Mouse (Mus musculus) lung, postnatal 10 days (tissue): ENCODE data around the gene Cmtm2b.
"Not testable (repeated sequence)": the region's sequence is repeated elsewhere in the genome, so short reads cannot be mapped to it uniquely, and the experiment has no call there.

ENCODE experiments used
- DNase-seq: peaks from one replicate; pipeline ENCODE4 v3.0.0; 2021

The Cmtm2b gene

DNA sequence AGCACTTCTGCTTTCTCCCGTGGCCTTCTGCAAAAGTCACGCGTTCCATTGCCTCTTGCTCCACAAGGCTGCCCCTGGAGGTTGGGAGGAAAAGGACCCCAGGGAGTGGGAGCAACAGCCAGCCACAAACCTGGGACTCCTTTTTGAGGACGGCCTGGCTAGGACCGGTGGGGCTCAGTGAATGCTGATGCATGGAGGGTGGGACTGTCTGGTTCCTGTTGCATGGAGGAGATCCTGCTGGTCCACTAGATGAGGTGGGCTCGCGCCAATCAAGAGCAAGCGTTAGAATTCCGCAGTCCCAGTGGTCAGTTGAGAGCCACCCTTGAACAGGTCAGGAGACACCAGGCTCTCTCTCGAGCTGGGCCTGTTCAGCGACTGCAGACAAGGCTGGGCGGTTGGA, at the start of gene Cmtm2b:
Gene Cmtm2b, plus strand, starts transcription at position 301 of the 400 bp plus-strand sequence.
- DNase-seq = not testable (repeated sequence)

DNA sequence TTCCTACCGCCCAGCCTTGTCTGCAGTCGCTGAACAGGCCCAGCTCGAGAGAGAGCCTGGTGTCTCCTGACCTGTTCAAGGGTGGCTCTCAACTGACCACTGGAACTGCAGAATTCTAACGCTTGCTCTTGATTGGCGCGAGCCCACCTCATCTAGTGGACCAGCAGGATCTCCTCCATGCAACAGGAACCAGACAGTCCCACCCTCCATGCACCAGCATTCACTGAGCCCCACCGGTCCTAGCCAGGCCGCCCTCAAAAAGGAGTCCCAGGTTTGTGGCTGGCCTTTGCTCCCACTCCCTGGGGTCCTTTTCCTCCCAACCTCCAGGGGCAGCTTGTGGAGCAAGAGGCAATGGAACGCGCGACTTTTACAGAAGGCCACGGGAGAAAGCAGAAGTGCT, 28.9 kb upstream of the Cmtm2b start, which contains the start of gene Cmtm2a:
Gene Cmtm2a, minus strand, starts transcription at position 101 of the 400 bp plus-strand sequence.
- not testable (repeated sequence) for DNase-seq

DNA sequence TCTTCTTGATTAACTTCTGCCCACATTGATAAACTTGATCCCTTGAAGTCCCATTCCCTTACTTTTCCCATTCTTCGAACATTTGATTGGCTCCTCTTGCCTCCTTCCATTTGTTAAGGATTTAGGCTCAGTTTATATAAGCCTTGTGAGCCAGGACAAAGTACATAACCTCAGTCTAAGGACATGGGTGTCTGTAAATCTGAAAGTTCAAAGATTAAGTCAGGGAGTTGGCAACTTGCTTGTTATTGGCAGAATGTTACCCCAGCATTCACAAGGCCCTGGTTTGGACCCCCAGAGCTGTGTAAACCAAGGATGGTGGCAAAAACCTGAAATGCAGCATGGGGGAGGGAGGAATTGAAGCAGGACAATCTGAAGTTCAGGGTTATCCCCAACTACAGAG, 27.6 kb upstream of the Cmtm2b start:
- no peak for DNase-seq

DNA sequence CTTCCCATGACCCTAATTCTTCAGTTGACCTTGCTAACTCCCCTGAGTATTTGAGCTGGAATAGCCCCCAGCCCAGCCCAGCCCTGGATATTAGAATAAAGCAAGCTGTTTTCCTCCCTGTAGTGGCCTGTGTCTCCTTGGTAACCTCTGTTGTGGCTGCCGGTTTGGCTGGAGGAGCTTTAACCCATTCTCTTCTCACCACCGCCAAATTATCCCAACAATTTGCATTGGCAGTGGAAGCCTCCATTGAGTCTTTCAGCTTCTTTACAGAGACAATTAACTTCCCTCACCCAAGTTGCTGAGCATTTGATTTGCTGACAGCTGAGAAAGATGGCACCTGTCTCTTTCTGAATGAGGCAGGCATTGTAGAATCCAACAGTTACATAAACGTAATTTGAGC, 20.5 kb upstream of the Cmtm2b start:
- peak; percentile 5 for DNase-seq

- DNase-seq = not testable (repeated sequence)
Measured at GRCm38 (mm10) chr8:104302536-104302935, 19.5 kb upstream of the Cmtm2b start.

DNA sequence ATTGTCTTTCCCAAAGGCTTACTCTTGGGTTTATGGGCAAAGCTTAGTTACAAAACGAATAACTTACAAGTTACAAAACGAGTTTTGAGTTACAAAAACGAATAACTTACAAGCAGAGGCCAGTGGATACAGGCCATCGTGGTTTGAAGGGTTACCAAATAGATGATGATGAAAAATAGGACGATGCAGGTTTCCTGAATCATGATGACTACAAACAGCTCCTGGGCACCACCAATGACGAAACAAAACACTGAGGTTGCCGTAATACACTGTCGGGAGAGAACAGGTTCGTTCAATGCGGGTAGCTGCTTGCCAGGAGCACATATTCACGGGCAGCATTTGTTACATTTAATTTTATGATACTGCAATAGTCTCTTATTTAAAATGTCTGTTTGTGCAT, 17.1 kb upstream of the Cmtm2b start:
- DNase-seq = no peak

GRCm38 (mm10) chr8:104308341-104308740, 13.7 kb upstream of the Cmtm2b start:
- DNase-seq = not testable (repeated sequence)

- not testable (repeated sequence) for DNase-seq
Measured at GRCm38 (mm10) chr8:104309441-104310155, 12.4 kb upstream of the Cmtm2b start, which contains the start of the genes Gm45711 and Cmtm1. Gm45711 (minus strand) TSS chr8:104310081. Cmtm1 (minus strand) TSS chr8:104310145.

- DNase-seq = not testable (repeated sequence)
Measured at GRCm38 (mm10) chr8:104312023-104312422, 10.0 kb upstream of the Cmtm2b start.

DNA sequence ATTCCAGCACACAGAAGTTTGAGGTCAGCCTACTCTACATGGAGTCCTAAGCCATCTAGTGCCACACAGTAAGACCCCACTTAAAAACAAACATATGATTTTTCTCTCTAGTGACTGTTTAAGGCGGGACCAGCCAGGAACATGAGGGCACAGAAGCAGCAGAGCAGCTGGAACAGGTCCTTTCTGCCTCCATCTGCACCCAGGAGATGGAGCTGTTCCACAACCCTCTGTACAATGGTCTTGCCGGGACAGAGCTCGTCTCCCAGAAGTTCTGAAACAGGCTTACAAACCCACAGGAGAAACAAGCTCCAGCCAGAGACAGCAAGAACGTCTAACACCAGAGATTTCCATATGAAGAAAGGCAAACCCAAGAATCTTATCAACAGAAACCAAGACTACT, 8.7 kb upstream of the Cmtm2b start:
- DNase-seq = peak; percentile 68

- not testable (repeated sequence) for DNase-seq
Measured at GRCm38 (mm10) chr8:104321267-104321666, 763 bp upstream of the Cmtm2b start, which contains the start of gene Gm11020. Gm11020 (plus strand) TSS chr8:104321567.

- no peak for DNase-seq
Measured at GRCm38 (mm10) chr8:104332665-104333631, 10.9 kb downstream of the Cmtm2b start.

- DNase-seq = no peak
Measured at GRCm38 (mm10) chr8:104333786-104334185, 11.8 kb downstream of the Cmtm2b start.

DNA sequence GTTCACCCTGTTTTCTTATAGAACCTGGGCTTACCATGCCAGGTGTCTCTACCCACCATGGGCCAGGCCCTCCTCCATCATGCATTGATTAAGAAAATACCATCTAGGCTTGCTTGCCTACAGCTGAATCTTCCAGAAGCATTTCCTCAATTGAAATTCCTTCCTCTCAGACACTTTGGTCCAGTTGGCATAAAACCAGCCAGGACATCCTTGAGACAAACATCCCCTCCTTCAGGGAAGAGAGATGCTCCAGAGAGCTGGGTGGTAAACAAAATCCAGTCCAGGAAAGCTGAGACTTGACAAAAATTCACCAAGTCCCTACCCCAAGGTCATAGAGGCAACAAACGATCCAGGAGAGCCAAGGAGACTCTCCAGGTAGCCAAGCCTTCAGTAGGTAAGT, 12.2 kb downstream of the Cmtm2b start:
- peak; percentile 52 for DNase-seq

DNA sequence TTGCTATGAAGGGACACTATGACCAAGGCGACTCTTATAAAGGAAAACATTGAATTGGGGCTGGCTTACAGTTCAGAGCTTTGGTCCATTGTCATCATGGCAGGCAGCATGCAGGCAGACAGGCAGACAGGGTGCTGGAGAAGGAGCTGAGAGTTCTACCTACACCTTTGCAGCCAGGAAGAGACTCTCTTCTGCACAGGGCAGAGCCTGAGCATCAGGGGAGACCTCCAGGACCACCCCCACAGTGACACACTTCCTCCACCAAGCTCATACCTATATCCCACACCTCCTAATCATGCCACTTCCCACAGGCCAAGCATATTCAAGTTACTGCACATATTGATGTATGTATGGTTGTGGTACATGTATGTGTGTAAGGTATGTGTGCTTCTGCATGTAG, 14.8 kb downstream of the Cmtm2b start:
- DNase-seq = no peak

DNA sequence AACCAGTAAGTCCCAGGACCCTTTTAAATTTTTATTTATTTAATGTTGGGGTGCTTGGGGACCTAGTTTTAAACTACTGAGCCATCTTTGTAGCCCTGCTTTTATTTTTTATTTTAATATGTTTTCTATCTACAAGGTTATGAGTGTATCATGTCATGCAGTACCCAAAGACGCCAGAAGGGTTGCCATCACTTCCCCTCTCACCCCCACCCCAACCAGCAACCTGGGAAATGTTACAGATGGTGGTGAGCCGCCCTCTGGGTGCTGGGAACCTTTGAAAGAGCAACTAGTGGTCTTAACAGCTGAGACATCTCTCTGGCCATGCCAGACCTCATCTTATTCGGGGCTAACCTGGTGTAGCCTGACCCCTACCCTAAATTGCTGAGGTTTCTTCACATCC, 15.9 kb downstream of the Cmtm2b start:
- no peak for DNase-seq

DNA sequence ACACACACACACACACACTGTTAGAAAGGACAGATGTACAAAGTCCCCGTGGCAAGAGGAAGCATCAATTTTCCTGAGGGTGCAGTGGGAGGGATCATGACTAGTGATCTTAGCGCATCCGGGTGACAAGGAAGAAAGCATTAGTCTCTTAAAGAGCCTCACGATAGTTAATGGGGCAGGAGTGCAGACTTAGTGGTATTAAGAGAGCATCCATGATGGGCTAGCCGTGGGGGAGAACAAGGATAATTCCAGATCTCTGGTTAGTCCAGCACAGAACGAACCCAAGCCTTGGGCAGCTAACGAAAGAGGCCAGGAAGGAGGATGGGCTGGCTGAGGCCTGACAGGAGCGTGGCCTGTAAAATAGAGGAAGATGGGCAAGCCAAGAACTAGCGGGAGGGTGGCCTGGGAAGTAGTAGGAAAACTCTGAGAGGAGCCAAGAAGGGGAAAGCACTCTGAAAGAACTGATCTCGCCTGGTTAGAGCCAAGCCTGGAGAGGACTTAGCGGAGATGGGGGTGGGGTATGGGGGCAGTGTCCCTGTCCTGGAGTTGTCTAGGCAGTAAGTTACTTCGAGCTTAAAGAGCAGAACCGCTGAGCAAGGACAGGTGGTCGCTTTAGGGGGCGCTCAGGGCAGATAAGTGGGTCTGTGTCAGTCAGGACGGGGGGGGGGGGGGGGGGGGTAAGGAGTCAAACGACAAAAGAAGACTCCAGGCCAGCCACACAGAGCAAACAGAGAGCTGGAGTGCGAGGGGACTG, 17.4 kb downstream of the Cmtm2b start, which contains the start of gene Cmtm3:
Gene Cmtm3, plus strand, starts transcription at position 182 of the 754 bp plus-strand sequence.
- peak; percentile 76 for DNase-seq

DNA sequence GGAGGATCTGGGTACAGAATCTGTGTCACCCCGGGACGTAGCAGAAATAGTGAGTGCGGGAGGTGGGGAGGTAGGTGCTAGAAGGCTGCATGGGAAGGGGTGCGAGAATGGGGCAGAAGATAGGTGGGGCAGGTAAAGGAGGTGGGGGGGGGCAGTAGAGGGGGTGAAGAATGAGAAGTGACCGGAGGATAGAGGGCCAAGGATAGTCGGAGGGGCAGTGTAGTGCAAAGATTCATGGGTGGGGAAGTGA, 17.9 kb downstream of the Cmtm2b start:
- DNase-seq = peak; percentile 34

DNA sequence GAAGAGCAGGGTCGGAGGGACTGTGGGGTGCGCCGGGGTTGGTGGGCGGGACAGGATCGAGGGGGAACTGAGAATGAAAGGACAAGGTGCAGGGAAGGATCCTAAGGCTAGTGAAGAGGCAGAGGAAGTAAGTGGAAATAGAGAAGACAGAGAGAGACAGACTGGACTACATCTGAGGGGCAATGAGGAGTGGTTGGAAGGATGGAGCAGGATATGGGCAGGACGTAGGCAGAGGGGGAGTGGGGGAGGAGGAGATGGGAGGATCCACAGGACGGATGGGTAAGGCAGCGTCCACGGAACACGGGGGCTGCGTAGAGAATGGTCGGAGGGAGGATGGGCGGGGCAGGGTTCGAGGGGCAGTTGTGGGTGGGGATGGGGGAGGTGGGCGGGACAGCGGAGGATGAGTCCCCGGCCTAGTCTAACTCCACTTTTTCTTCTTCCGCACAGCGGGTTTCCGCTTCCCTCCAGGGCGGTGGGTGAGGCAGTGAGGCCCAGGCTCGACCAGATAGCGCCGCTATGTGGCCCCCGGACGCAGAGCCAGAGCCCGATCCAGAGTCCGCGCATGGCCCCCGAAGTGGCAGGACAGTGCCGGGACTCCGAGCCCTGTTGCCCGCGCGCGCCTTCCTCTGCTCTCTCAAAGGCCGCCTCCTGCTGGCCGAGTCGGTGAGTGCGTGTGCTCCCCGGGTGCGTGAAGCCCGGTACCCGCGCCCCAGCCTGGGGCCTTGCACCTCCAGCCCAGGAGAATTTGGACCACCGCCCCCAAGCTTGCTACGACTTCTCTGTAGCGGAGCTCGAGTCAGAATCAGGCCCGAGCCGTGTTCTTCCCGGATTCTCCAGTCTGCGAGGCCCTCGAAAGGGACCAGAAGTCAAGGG, 18.4 kb downstream of the Cmtm2b start:
- peak; percentile 92 for DNase-seq

GRCm38 (mm10) chr8:104341106-104341561, 19.1 kb downstream of the Cmtm2b start:
- peak; percentile 93 for DNase-seq

DNA sequence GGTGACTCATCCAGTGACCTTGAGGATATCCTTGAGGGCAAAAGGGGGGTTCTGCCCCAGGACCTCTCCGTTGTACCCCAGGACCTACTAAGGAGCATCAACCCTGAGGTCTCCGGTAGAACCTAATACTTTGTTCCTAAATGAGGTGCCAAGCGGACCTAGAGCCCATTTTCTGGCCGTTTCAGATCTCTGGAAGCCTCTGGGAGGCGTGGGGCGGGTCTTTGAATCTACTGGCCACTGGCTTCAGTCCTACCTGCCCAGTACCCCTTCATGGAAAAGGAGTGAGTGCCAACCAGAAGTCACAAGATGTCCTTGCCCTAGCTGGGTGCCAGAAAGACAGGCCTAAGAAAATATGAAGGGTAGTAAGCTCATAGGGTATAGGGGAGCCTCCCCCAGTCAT, 19.6 kb downstream of the Cmtm2b start:
- DNase-seq = no peak

GRCm38 (mm10) chr8:104342426-104342825, 20.4 kb downstream of the Cmtm2b start:
- no peak for DNase-seq
